Mouse (Mus musculus): ENCODE data around the gene Inpp5e.

DNA sequence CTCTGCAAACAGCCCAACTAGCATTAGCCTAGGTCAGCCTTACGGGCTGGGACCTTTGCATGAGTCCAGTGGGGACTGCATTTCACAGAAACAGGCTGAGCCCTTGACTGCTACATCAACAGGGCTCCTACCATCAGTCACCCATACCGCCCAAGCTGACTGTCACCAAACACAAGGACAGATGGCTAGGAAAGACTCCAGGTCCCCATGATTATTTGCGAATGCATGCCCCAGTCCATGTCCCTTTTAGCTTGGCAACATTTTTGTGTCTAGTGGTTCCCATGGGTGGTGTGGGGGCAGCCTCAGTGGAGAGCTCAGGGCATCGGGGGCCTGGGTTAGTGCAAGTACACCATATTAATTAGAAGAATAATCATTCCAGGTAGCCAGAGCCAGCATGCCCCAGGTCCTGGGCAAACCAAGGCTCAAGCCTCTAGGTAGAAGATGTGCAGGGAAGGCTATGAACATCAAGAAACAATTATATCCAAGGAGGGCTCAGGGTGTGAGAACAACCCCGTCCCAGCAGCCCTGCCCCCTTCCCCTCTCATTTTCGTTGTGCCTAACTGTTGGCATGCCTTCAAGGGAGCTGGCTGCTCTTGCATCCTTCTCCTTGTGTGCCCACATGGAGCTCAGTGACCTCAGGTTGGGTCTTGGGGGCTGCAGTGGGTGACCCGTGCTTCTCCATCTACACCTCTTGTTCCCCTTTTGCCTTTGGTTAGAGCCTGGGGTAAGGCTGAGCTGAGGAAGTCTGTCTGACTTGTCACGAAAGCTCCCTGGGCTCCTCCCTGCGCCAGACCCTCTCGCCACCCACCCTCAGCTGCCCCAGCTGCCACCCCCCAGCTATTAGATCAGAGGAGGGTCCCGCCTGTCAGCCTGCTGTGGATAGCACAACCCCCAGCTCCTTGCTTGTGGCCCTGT is 55.7 kb downstream of the Inpp5e start:
- TF ChIP-seq POLR2A (IDR thresholded peaks at IDR 0.05; ENCODE audit: low read depth, low read length) (no peak), CTCF (IDR thresholded peaks at IDR 0.05; ENCODE audit: borderline replicate concordance, insufficient read depth, low read length) (no peak)

Measured in embryonic fibroblast, embryonic 13.5 days (primary cell).